Mouse (Mus musculus) stomach, embryonic 16.5 days (tissue): ENCODE measurements around the gene Cux1. TPM values are rescaled to one million over a fixed set of nuclear protein-coding genes. Genes with fewer than 3 reads are reported as not detected.

Experiments used
- ATAC-seq: fragments of 200-750 bp; cut with Nextera tagmentation; 2 replicates; pipeline ENCODE4 v1.8.0; 2017; ENCODE audit warnings: moderate number of reproducible peaks, moderate TSS enrichment; ENCODE audit not compliant: insufficient read depth, low FRiP score
- H3K27ac ChIP-seq: fragments of 300-500 bp; sonication (generic); 2 replicates; pipeline ENCODE4 v1.5.1; 2014; ENCODE audit warnings: low read length
- H3K27me3 ChIP-seq: fragments of 300-500 bp; sonication (generic); 2 replicates; pipeline ENCODE4 v1.6.1; 2014; ENCODE audit warnings: low read length, control low read depth, mixed read lengths; ENCODE audit not compliant: control insufficient read depth, insufficient read depth
- H3K36me3 ChIP-seq: fragments of 300-500 bp; sonication (generic); 2 replicates; pipeline ENCODE4 v1.6.1; 2014; ENCODE audit warnings: low read length; ENCODE audit not compliant: control insufficient read depth, insufficient read depth
- H3K4me1 ChIP-seq: fragments of 300-500 bp; sonication (generic); 2 replicates; pipeline ENCODE4 v1.6.1; 2014; ENCODE audit warnings: low read length, control low read depth, mixed read lengths; ENCODE audit not compliant: control insufficient read depth, insufficient read depth
- H3K4me2 ChIP-seq: fragments of 300-500 bp; sonication (generic); 2 replicates; pipeline ENCODE4 v1.6.1; 2014; ENCODE audit warnings: low read depth, low read length, mixed read lengths
- H3K4me3 ChIP-seq: fragments of 300-500 bp; sonication (generic); replicated peaks from 2 replicates; pipeline ENCODE4 v1.5.1; 2014; ENCODE audit warnings: mild to moderate bottlenecking, low read length
- H3K9ac ChIP-seq: fragments of 300-500 bp; sonication (generic); 2 replicates; pipeline ENCODE4 v1.6.1; 2014; ENCODE audit warnings: low read length
- H3K9me3 ChIP-seq: fragments of 300-500 bp; sonication (generic); replicated peaks from 2 replicates; pipeline ENCODE4 v1.6.1; 2016; ENCODE audit warnings: low read length, control low read depth; ENCODE audit not compliant: control insufficient read depth
- WGBS: fragments of 180-500 bp; shearing (Covaris S2); extraction: QIAGEN DNeasy Blood & Tissue Kit; methylation state at CpG from one replicate; pipeline ENCODE4 v1.1.7; 2014; 5-methylcytosine and 5-hydroxymethylcytosine counted together
- polyA plus RNA-seq: library from polyadenylated mRNA; unstranded; fragments of >200 nt; fragmentation: Nextera tagmentation; extraction: Ambion mirVana; gene quantifications from 2 replicates; pipeline ENCODE4 v1.2.1, GENCODE M21; 2015

Cux1 gene
- polyA plus RNA-seq, 1 experiment from 2014 or later = 77.7 TPM

- peaks cover 20% of the 10 kb centered on the region for H3K4me1 ChIP-seq
- H3K27me3 ChIP-seq = no peaks in the 10 kb centered on the region
- no peak overlapping the region for H3K4me2 ChIP-seq
- no peak for ATAC-seq
- no peak overlapping the region for H3K27ac ChIP-seq
- H3K9ac ChIP-seq = no peak overlapping the region
- peaks cover 7% of the 10 kb centered on the region; the same call in 1 of the 2 replicates for H3K36me3 ChIP-seq
- H3K4me3 ChIP-seq = no peak overlapping the region
- H3K9me3 ChIP-seq = 0 out of 2 replicates have a peak, but pooled peaks cover 5% of the 10 kb centered on the region
These were observed 160.9 kb downstream of the Cux1 start for GRCm38 (mm10) chr5:136406357-136406756.

GRCm38 (mm10) chr5:136403565-136403961 lies 163.7 kb downstream of the Cux1 start:
- peak; percentile 95 for ATAC-seq
- Histone ChIP-seq H3K4me3 (peak overlapping the region; percentile 17; the same call in 1 of the 2 replicates), H3K36me3 (peaks cover 7% of the 10 kb centered on the region; the same call in 1 of the 2 replicates), H3K27me3 (no peaks in the 10 kb centered on the region), H3K27ac (peak overlapping the region; percentile 68), H3K9ac (no peak overlapping the region), H3K4me2 (peak overlapping the region; percentile 41), H3K9me3 (0 out of 2 replicates have a peak, but pooled peaks cover 5% of the 10 kb centered on the region), H3K4me1 (peaks cover 20% of the 10 kb centered on the region)
- 18% methylated on average over 19 of the region's 19 CpGs for whole genome bisulfite sequencing

DNA sequence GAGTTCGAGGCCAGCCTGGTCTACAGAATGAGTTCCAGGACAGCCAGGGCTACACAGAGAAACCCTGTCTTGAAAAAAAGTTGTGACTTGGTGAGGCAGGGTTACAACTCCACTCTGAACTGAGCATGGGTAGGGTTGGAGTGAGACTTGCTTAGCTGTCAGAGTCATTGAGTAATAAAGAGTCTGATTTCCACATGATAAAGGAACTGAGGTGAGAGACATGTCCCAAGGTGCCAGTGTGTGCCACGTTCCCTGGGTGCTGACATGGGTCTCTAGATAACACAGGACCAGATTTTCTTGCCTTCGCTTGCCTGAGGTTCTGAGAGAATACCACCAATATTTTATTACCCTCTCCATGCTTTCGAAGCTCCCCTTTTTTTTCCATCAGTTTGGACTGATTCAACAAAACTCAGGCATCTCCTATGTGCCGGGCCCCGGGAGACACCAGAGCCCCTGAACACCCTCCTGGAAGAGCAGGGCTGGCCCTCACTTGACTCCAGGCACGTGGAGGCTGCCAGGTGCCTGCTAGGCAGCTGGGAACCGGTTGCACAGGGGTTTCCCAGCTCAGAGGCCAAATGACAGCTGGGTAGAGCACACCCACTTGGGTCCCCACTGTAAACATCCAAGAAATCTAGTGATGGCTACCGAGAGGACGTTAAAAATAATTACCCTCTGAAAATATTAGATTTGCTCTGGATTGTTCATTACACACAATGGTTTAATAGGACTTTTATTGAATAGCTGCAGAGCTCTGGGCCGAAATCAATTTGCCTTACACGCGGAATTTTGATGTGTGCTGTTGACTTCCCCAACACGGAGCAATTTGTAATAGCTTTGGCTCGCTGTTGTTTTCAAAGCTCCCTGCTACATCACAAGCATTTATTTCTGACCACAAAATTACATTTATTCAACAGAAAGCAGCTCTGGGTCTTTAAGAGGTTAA lies 164.4 kb downstream of the Cux1 start:
- 0 out of 2 replicates have a peak, but pooled peaks cover 3% of the 10 kb centered on the region for H3K9me3 ChIP-seq
- peak overlapping the region; percentile 37; the same call in 1 of the 2 replicates for H3K9ac ChIP-seq
- peak overlapping the region; percentile 68 for H3K27ac ChIP-seq
- H3K27me3 ChIP-seq = no peaks in the 10 kb centered on the region
- H3K4me1 ChIP-seq = peaks cover 20% of the 10 kb centered on the region
- peak overlapping the region; percentile 17; the same call in 1 of the 2 replicates for H3K4me3 ChIP-seq
- H3K4me2 ChIP-seq = peak overlapping the region; percentile 41
- WGBS = 35% methylated on average over 15 of the region's 15 CpGs
- peaks cover 4% of the 10 kb centered on the region; the same call in 1 of the 2 replicates for H3K36me3 ChIP-seq
- ATAC-seq = peak; percentile 38; the same call in 1 of the 2 replicates

GRCm38 (mm10) chr5:136398706-136399105 lies 168.6 kb downstream of the Cux1 start:
- Histone ChIP-seq H3K36me3 (no peaks in the 10 kb centered on the region), H3K9ac (no peak overlapping the region), H3K9me3 (no peaks in the 10 kb centered on the region), H3K4me3 (no peak overlapping the region), H3K27me3 (no peaks in the 10 kb centered on the region), H3K4me1 (peaks cover 16% of the 10 kb centered on the region), H3K27ac (no peak overlapping the region), H3K4me2 (no peak overlapping the region)
- 90% methylated on average over 3 of the region's 3 CpGs for WGBS
- no peak for ATAC-seq

GRCm38 (mm10) chr5:136396699-136397098 lies 170.6 kb downstream of the Cux1 start:
- no peak overlapping the region for H3K4me3 ChIP-seq
- H3K4me2 ChIP-seq = no peak overlapping the region
- H3K27ac ChIP-seq = no peak overlapping the region
- H3K9me3 ChIP-seq = no peaks in the 10 kb centered on the region
- no peaks in the 10 kb centered on the region for H3K27me3 ChIP-seq
- ATAC-seq = no peak
- H3K4me1 ChIP-seq = no peaks in the 10 kb centered on the region
- 87% methylated on average over 1 of the region's 1 CpGs for WGBS
- no peaks in the 10 kb centered on the region for H3K36me3 ChIP-seq
- no peak overlapping the region for H3K9ac ChIP-seq

- no peak overlapping the region for H3K27ac ChIP-seq
- no peaks in the 10 kb centered on the region for H3K27me3 ChIP-seq
- H3K36me3 ChIP-seq = no peaks in the 10 kb centered on the region
- peak; percentile 73 for ATAC-seq
- no peaks in the 10 kb centered on the region for H3K4me1 ChIP-seq
- 57% methylated on average over 7 of the region's 7 CpGs for WGBS
- H3K9ac ChIP-seq = no peak overlapping the region
- no peaks in the 10 kb centered on the region for H3K9me3 ChIP-seq
- H3K4me2 ChIP-seq = no peak overlapping the region
- H3K4me3 ChIP-seq = no peak overlapping the region
These were observed 171.0 kb downstream of the Cux1 start for GRCm38 (mm10) chr5:136396256-136396655.

DNA sequence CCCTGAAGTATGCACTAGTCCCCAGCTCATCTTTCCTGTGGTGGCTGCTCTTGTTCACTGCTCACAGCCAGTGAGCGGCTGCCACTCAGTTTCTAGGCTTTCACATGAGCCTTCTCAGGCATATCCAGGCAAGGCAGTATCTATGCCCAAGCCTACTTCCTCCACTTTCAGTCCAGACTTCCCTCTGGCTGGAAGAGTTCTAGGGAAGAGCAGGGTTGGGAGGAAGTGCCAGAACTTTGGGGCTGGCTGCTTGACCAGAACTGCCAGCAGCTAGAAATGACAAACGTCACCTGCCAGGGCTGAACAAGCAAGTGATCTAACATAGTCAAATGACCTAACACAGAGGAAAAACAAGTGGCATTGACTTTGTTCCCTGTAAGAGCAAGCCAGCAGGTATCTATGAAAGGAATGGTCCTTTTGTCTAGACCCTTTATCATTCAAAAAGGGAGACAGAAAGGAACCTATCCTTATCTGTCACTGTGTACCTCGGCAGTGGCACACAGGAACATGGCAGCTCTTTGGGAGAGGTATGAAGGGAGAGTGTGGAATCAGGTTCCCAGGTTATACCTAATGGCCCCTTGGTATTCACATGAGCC lies 171.6 kb downstream of the Cux1 start:
- no peak overlapping the region for H3K4me3 ChIP-seq
- no peaks in the 10 kb centered on the region for H3K9me3 ChIP-seq
- ATAC-seq = 0 out of 2 replicates have a peak, but pooled peaks have one; percentile 9
- no peaks in the 10 kb centered on the region for H3K4me1 ChIP-seq
- H3K4me2 ChIP-seq = no peak overlapping the region
- no peak overlapping the region for H3K27ac ChIP-seq
- 74% methylated on average over 3 of the region's 3 CpGs for WGBS
- no peaks in the 10 kb centered on the region for H3K27me3 ChIP-seq
- H3K9ac ChIP-seq = no peak overlapping the region
- no peaks in the 10 kb centered on the region for H3K36me3 ChIP-seq

DNA sequence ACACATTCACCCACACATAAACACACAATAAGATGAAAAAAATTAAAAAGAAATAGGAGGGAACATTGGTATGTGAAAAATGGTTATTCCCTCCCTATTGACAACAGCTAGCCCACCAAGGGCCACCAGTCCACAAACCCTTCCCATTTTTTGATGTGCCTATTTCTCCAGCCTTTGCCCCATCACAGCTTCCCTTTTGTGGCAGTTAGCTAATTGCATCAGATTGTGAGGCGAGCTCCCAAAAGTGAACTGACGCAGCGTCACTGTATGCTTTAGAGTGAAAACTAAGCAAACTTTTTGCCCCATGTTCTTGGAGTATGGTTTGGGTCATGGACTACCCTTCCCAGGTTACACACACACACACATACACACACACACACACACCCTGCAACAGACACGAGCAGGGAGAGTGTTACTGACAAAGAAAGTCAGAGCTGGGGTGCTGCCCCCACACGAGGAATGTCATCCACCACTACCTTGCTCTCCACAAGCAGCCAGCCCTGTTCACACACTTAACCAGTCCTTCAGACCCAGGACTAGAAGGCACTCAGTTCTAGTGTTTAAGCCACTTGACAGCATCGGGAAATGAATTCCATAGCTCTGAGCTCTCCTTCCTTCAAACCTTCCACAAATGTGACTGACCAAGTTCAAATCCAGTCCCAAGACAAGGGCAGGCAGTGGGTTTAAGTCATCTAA lies 172.6 kb downstream of the Cux1 start:
- Histone ChIP-seq H3K36me3 (no peaks in the 10 kb centered on the region), H3K27ac (no peak overlapping the region), H3K4me1 (no peaks in the 10 kb centered on the region), H3K9me3 (no peaks in the 10 kb centered on the region), H3K9ac (no peak overlapping the region), H3K4me3 (no peak overlapping the region), H3K27me3 (no peaks in the 10 kb centered on the region), H3K4me2 (no peak overlapping the region)
- ATAC-seq = no peak
- WGBS = 79% methylated on average over 6 of the region's 6 CpGs
